Mouse (Mus musculus) lung, postnatal 36 days (tissue): Measurements from ENCODE around the gene Birc6.

Experiments used
- DNase-seq: peaks from one replicate; pipeline ENCODE4 v3.0.0; 2022; ENCODE audit warnings: mixed read lengths

Gene Birc6

DNA sequence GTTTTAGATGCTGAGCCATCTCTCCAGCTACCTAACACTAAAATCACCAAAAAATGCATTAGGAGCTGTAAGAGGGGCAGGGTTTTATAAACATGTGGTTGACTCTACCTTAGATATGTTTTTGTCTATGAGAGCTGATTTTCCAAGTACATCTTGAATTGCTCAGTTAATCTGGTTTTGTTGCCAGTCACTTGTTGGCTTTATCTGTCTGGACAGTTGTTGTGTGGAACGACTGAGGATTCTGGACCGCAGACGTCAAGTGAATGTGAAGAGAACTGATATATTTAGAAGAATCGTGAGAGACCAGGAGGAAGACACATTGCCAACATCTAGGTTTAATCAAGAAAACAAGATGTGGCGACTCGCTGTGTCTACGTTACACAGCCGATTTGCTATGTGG is 183.5 kb downstream of the Birc6 start:
- no peak for DNase-seq

DNA sequence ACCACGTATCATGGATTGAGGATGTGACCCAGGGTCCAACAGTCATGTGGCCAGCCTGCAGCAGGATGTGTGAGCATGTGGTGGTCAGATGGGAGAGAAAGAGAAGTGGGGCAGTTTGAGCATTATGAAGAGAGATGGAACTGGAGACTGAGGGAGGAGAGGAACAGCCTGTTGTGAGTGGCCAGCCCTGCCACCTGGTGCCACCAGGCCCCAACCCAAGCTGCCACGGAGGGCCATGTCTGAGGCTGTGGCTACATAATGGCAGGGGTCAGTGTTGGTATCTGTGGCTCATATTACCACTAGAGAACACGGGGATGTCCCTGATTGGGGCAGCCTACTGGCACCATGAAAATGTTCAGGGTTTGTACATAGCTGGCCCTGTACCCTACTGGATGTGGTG is 187.0 kb downstream of the Birc6 start:
- no peak for DNase-seq

DNA sequence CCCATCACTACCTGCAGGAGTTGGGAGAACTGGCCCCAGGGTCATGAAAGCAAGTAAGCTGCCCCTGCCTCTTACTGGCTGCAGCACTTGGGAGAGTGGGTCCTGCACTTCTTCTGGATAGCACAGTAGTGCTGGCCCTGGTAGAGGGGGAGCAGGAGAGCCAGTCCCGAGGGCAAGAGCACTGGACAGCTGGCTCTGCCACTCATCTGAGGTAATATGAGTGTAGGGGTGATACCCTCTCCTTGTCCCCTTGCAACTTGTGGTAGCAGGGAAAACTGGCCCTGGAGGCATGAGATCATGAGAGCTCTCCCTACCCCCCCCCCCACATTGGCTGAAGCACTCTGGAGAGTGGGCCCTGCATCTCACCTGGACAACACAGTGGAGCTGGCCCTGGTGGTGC is 187.6 kb downstream of the Birc6 start:
- DNase-seq = no peak

DNA sequence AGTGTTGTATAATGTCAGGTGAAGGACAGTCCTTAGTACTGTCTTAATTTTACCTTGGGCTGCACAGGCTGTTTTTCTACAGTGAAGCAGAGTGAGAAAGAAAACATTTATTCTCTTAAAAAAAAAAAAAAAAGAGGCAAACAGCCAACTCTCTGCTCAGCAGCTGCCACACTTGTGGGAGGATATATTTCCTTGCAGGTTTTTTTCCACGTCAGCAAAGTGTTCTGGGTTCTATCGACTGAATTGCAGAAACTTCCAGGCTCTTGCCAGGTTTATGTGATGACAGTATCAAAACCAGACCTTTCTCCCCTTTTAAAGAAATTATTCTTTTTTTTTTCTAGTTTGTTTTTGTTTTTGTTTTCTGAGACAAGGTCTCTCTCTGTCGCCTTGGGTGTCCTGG is 188.5 kb downstream of the Birc6 start:
- no peak for DNase-seq

DNA sequence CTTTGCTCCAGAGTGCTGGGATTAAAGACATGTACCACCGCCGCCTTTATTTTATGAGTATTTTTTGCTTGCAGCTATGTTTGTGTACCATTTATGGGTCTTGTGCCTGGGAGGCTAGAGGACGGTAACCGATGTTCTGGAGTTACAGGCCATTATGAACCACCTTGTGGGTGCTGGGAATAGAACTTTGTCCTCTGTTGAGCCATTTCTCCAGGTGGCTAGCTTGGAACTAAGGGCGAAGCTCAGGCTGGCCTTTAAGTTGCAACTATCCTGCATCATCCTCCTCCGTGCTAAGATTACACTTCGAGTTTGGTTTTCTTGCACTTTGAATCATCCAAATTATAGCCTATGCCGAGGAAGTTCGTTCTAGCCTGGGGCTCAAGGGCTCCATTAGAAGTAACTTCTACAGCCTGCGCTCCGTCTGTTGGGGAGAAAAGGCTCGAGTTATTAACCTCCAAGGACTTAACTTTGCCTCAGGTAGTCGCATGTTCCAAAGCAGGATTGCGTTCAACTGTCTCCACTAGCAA is 189.1 kb downstream of the Birc6 start:
- DNase-seq = no peak

DNA sequence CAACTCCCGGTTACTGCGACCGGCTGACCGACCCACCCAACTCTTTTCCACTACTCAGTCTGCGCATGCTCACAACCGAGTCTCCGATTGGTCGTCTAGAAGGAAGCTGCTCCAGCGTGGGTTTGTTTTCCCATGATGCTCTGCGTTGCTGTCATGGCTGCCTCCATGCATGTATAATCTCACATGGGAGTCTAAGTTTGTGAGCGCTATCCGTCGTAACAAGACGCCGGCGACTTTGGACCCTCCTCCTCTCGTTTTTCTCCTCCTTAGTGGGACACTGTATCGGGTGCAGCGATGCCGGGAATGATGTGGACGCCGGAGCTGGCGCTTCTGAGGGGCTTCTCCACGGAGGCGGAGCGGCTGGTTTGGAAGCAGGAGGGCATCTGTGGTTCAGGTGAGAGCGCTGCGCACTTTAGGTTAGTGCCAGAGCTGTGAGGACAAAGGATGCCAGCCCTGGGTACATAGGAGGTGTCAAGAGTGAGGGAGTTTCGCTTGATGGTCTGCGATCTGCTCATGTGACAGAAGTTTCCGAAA is 189.6 kb downstream of the Birc6 start, which contains the start of gene Ttc27:
Ttc27 (plus strand) TSS at position 115 of the 534 bp plus-strand sequence.
- DNase-seq = peak; percentile 99

DNA sequence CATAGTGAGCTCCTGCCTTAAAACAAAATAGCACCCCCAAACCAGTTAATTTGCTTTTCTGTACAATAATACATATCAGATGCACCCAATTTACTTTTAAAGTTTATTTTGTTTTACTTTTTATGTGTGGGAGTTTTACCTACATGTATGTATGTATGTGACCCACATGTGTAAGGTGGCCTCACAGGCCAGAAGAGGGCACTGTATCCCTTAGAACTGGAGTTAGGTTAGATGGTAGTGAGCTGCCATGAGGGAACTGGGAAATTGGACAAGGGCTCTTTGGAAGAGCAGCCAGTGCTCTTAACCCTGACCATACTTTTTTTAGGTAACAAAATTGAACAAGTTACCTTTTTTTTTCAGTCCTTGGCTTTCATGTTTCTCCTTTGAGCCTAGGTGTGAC is 204.8 kb downstream of the Birc6 start:
- DNase-seq = peak; percentile 17

DNA sequence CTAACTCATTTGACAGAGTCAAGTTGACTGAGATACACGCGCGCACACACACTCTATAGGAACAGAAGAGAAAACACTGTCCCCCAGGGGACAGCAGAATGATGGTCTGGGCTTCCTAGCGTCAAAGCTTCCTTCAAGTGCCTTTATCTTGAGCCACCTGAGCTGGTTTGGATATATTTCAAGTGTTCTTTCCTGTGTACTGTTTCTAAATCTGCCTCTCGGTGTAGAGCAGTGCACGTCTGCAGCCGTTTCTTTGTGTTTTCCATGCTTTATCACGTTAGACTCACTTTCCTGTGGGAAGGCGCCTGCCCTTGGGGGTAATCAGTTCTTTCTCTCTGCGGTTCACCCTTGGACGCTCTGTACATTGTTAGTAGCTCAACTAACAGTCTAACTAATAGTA is 207.3 kb downstream of the Birc6 start:
- no peak for DNase-seq

DNA sequence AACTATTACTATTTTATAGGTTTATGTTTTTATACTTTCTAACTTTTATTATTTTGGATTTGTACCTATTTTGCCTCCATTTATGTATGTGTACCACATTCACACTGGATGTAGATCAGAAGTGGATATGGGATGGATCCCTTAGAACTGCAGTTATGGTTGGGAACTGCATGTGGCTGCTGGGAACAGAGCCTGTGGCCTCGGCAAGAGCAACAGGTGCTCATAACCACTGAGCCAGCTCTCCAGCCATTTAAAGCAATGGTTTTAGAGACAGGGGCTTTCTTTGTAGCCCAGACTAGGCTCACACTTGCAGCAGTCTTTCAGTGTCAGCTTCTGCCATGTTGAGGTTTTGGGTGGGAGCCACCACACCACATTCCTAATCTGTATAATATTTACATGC is 221.6 kb downstream of the Birc6 start:
- DNase-seq = no peak

DNA sequence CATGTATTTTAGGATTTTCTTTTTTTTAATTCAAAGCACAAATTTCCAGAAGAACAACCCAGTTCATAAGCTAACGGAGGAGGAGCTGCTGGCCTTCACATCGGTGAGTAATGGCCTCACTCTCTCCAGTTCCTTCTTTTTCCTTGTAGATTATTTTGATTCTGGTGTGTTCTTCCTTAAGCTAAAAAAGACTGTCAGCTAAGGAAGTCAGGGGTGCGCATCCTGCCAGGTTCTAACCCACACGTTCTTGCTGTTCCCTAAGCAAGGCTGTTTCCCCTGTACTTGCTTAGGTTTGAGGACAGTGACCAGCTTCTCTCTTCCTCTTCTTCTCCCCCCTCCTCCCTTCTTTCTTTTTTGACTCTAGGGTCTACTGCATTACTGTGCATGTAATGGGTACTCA is 222.9 kb downstream of the Birc6 start:
- DNase-seq = no peak
